21 mouse cellular contexts compared by ENCODE assay signal in genomic region chr2:65275443-65276061, GRCm38 (mm10). TPM values are rescaled to one million over a fixed set of nuclear protein-coding genes. Genes with fewer than 3 reads are reported as not detected.
DNase-seq lines count a peak whose midpoint lies in the region; ATAC-seq lines count a peak whose summit lies in the region.
"Had no signal": no experiment of that assay in that cellular context is flagged by ENCODE, and none has a peak within 500 bp of the region (broad histone marks: within the 10 kb centered on the region; RNA-seq: fewer than 3 reads in every experiment).

No protein-coding gene starts in this region.

- no peak overlapping the region for H3K27ac ChIP-seq in forebrain, embryonic 11.5 days (ENCODE audit: low read depth, low read length)
- H3K27ac ChIP-seq in forebrain, embryonic 10.5 days: no peak overlapping the region
- H3K27ac ChIP-seq in forebrain, embryonic 16.5 days (ENCODE audit: low read length): no peak overlapping the region
- H3K27ac ChIP-seq: hindbrain, embryonic 13.5 days; limb, embryonic 12.5 days; liver, embryonic 14.5 days; lung, embryonic 15.5 days had no signal

- no peak overlapping the region for H3K4me2 ChIP-seq in forebrain, embryonic 11.5 days (ENCODE audit: low read depth, low read length, severe bottlenecking)
- H3K4me2 ChIP-seq in forebrain, embryonic 16.5 days (ENCODE audit: low read length): no peak overlapping the region
- H3K4me2 ChIP-seq: heart, embryonic 11.5 days; hindbrain, embryonic 13.5 days; limb, embryonic 12.5 days; lung, embryonic 15.5 days had no signal

- H3K4me3 ChIP-seq in forebrain, embryonic 11.5 days (ENCODE audit: low read depth, low read length): no peak overlapping the region
- no peak overlapping the region for H3K4me3 ChIP-seq in forebrain, embryonic 10.5 days
- no peak overlapping the region for H3K4me3 ChIP-seq in forebrain, embryonic 16.5 days (replicated peaks; ENCODE audit: low read length)
- H3K4me3 ChIP-seq: hindbrain, embryonic 13.5 days; limb, embryonic 12.5 days; lung, embryonic 15.5 days had no signal

- H3K9me3 ChIP-seq in forebrain, embryonic 11.5 days (ENCODE audit: control insufficient read depth, low read length): no peaks in the 10 kb centered on the region
- no peaks in the 10 kb centered on the region for H3K9me3 ChIP-seq in forebrain, embryonic 10.5 days
- H3K9me3 ChIP-seq in forebrain, embryonic 16.5 days (ENCODE audit: control insufficient read depth, low read length): no peaks in the 10 kb centered on the region
- H3K9me3 ChIP-seq: hindbrain, embryonic 13.5 days; limb, embryonic 12.5 days; lung, embryonic 15.5 days had no signal

- H3K27me3 ChIP-seq in forebrain, embryonic 11.5 days (ENCODE audit: control insufficient read depth, insufficient read depth, low read length): no peaks in the 10 kb centered on the region
- H3K27me3 ChIP-seq in forebrain, embryonic 10.5 days (ENCODE audit: poor library complexity, severe bottlenecking): no peaks in the 10 kb centered on the region
- no peaks in the 10 kb centered on the region for H3K27me3 ChIP-seq in forebrain, embryonic 16.5 days (replicated peaks; ENCODE audit: control insufficient read depth, insufficient read depth, low read length)
- H3K27me3 ChIP-seq: hindbrain, embryonic 13.5 days; limb, embryonic 12.5 days; lung, embryonic 15.5 days had no signal

- 35% methylated on average over 6 of the region's 6 CpGs for WGBS in forebrain, embryonic 11.5 days
- WGBS in forebrain, embryonic 10.5 days: 47% methylated on average over 6 of the region's 6 CpGs
- WGBS in forebrain, embryonic 16.5 days: 11% methylated on average over 6 of the region's 6 CpGs

- H3K36me3 ChIP-seq in forebrain, embryonic 11.5 days (ENCODE audit: control insufficient read depth, insufficient read depth, low read length): no peaks in the 10 kb centered on the region
- no peaks in the 10 kb centered on the region for H3K36me3 ChIP-seq in forebrain, embryonic 10.5 days (replicated peaks)
- H3K36me3 ChIP-seq in forebrain, embryonic 16.5 days (ENCODE audit: control insufficient read depth, insufficient read depth): no peaks in the 10 kb centered on the region
- H3K36me3 ChIP-seq: hindbrain, embryonic 13.5 days; limb, embryonic 12.5 days; lung, embryonic 15.5 days had no signal

- H3K9ac ChIP-seq in forebrain, embryonic 11.5 days (ENCODE audit: low read length): no peak overlapping the region
- no peak overlapping the region for H3K9ac ChIP-seq in forebrain, embryonic 16.5 days (replicated peaks; ENCODE audit: low read depth, low read length)
- H3K9ac ChIP-seq: hindbrain, embryonic 13.5 days; limb, embryonic 12.5 days; liver, embryonic 14.5 days; lung, embryonic 15.5 days had no signal

- ATAC-seq in forebrain, embryonic 11.5 days (replicated peaks; ENCODE audit: low FRiP score): peak; percentile 91
- peak; percentile 92 for ATAC-seq in forebrain, embryonic 16.5 days
- ATAC-seq: CD4-positive, CD25-positive, alpha-beta regulatory T cell, adult 4 months had no signal

- no peaks in the 10 kb centered on the region for H3K4me1 ChIP-seq in forebrain, embryonic 11.5 days (replicated peaks; ENCODE audit: control insufficient read depth, insufficient read depth, low read length)
- H3K4me1 ChIP-seq in forebrain, embryonic 10.5 days: peaks cover 27% of the 10 kb centered on the region
- H3K4me1 ChIP-seq in forebrain, embryonic 16.5 days (replicated peaks; ENCODE audit: control insufficient read depth, insufficient read depth, low read length): 0 out of 2 replicates have a peak, but pooled peaks cover 3% of the 10 kb centered on the region
- H3K4me1 ChIP-seq: limb, embryonic 12.5 days had no signal

- DNase-seq in forebrain, embryonic 11.5 days (ENCODE audit: low spot score): no peak
- DNase-seq in forebrain, embryonic 10.5 days (ENCODE audit: extremely low spot score, low spot score): no peak
- DNase-seq in kidney, postnatal 14 days: peak; percentile 12
- DNase-seq in kidney, postnatal 10 days: no peak
- DNase-seq in brain, adult 2 months (ENCODE audit: low read depth, low spot score): peak; percentile 15
- DNase-seq in urinary bladder, postnatal 36 days (ENCODE audit: low spot score in 2 of 2): no peak
- DNase-seq in gastrocnemius, postnatal 4 days (ENCODE audit: low spot score in 2 of 2): no peak
- DNase-seq: adrenal gland, postnatal 14 days; cerebellum, adult 18-20 months; gastrocnemius, postnatal 36 days; heart, postnatal 10 days; lung, postnatal 4 days; spleen, adult 18-20 months; thymus, postnatal 25 days had no signal

RNA-seq across cellular contexts. Expression of gene Cobll1, which starts 36.3 kb away (rescaled TPM):
- polyA plus RNA-seq in forebrain, embryonic 11.5 days (2014; fragmentation: Nextera tagmentation; extraction: Ambion mirVana): 4.2 and 4.8 TPM in 2 replicates
- 3.5 and 3.6 TPM in 2 replicates for polyA plus RNA-seq in forebrain, embryonic 10.5 days (2016; fragmentation: Nextera tagmentation; extraction: Ambion mirVana)
- 3.3 and 3.8 TPM in 2 replicates for polyA plus RNA-seq in forebrain, embryonic 16.5 days (2015; fragmentation: Nextera tagmentation; extraction: Ambion mirVana)
- 10 to 100 TPM; 10.4 to 11.7 TPM for total RNA-seq in gastrocnemius, postnatal 4 days (2021)

Comparison
In these comparisons a context has a peak if more than half of its experiments do, and no peak if none do; other contexts are left out.
1. DNase-seq: peak in kidney, postnatal 14 days (single experiment) and brain, adult 2 months (single experiment); none in forebrain, embryonic 11.5 days (single experiment), forebrain, embryonic 10.5 days (single experiment), kidney, postnatal 10 days (single experiment), urinary bladder, postnatal 36 days (0 of 2) and gastrocnemius, postnatal 4 days (0 of 2).